Mouse (Mus musculus): Measurements from ENCODE around the gene Camta2. TPM values are rescaled to one million over a fixed set of nuclear protein-coding genes. Genes with fewer than 3 reads are reported as not detected.
A peak's percentile ranks its signal among the peaks of the same experiment; 100 is the strongest.

The Camta2 gene
- polyA plus RNA-seq, 1 experiment from 2014 or later, result 14.1 TPM

- under 1% methylated on average over 31 of the region's 31 CpGs for WGBS
- H3K9ac ChIP-seq, result peak overlapping the region; percentile 75
Measured at GRCm38 (mm10) chr11:70669582-70670345, 18.1 kb downstream of the Camta2 start.

GRCm38 (mm10) chr11:70668771-70669505 is 19.0 kb downstream of the Camta2 start, which contains the start of gene Spag7:
TSS of gene Spag7 (minus strand) at chr11:70669416.
- Histone ChIP-seq H3K27me3 (no peaks in the 10 kb centered on the region), H3K4me3 (replicated peaks) (peak within 1 kb of the TSS; percentile 82), H3K27ac (peak within 1 kb of the TSS; percentile 100), H3K4me2 (peak within 1 kb of the TSS; percentile 91), H3K4me1 (peaks cover 35% of the 10 kb centered on the region), H3K36me3 (peaks cover 54% of the 10 kb centered on the region), H3K9ac (peak within 1 kb of the TSS; percentile 75), H3K9me3 (replicated peaks) (no peaks in the 10 kb centered on the region)
- WGBS, result under 1% methylated on average over 44 of the region's 44 CpGs
- peak; percentile 97 for ATAC-seq (replicated peaks; ENCODE audit: low FRiP score)

More at GRCm38 (mm10) chr11:70669582-70670345, 18.1 kb downstream of the Camta2 start:
- H3K4me1 ChIP-seq, result peaks cover 35% of the 10 kb centered on the region
- peaks cover 54% of the 10 kb centered on the region for H3K36me3 ChIP-seq
- no peaks in the 10 kb centered on the region for H3K9me3 ChIP-seq (replicated peaks)
- peak overlapping the region; percentile 82 for H3K4me3 ChIP-seq (replicated peaks)
- H3K27ac ChIP-seq, result peak overlapping the region; percentile 100
- H3K4me2 ChIP-seq, result peak overlapping the region; percentile 91
- H3K27me3 ChIP-seq, result no peaks in the 10 kb centered on the region
- ATAC-seq (replicated peaks; ENCODE audit: low FRiP score), result peak; percentile 22

GRCm38 (mm10) chr11:70668335-70668770 is 19.6 kb downstream of the Camta2 start:
- Histone ChIP-seq H3K27me3 (no peaks in the 10 kb centered on the region), H3K36me3 (peaks cover 55% of the 10 kb centered on the region), H3K9me3 (replicated peaks) (no peaks in the 10 kb centered on the region), H3K27ac (peak overlapping the region; percentile 100), H3K9ac (peak overlapping the region; percentile 60), H3K4me3 (replicated peaks) (peak overlapping the region; percentile 82), H3K4me2 (peak overlapping the region; percentile 91), H3K4me1 (peaks cover 35% of the 10 kb centered on the region)
- no peak; the same call in 1 of the 2 replicates for ATAC-seq (replicated peaks; ENCODE audit: low FRiP score)
- WGBS, result under 1% methylated on average over 15 of the region's 15 CpGs

GRCm38 (mm10) chr11:70667271-70668150 is 20.4 kb downstream of the Camta2 start:
- ATAC-seq (replicated peaks; ENCODE audit: low FRiP score), result no peak
- H3K36me3 ChIP-seq, result peaks cover 59% of the 10 kb centered on the region
- 60% methylated on average over 14 of the region's 14 CpGs for WGBS

GRCm38 (mm10) chr11:70666687-70667086 is 21.2 kb downstream of the Camta2 start:
- WGBS, result 96% methylated on average over 8 of the region's 8 CpGs
- peaks cover 35% of the 10 kb centered on the region for H3K4me1 ChIP-seq
- no peak overlapping the region for H3K9ac ChIP-seq
- no peak for ATAC-seq (replicated peaks; ENCODE audit: low FRiP score)
- no peak overlapping the region for H3K4me3 ChIP-seq (replicated peaks)
- no peaks in the 10 kb centered on the region for H3K9me3 ChIP-seq (replicated peaks)
- H3K27ac ChIP-seq, result 0 out of 2 replicates have a peak overlapping the region, but pooled peaks have one; percentile 3
- no peak overlapping the region for H3K4me2 ChIP-seq
- H3K36me3 ChIP-seq, result peaks cover 60% of the 10 kb centered on the region
- no peaks in the 10 kb centered on the region for H3K27me3 ChIP-seq

More at GRCm38 (mm10) chr11:70667271-70668150, 20.4 kb downstream of the Camta2 start:
- H3K9ac ChIP-seq, result peak overlapping the region; percentile 60
- no peaks in the 10 kb centered on the region for H3K9me3 ChIP-seq (replicated peaks)
- peak overlapping the region; percentile 100 for H3K27ac ChIP-seq
- H3K27me3 ChIP-seq, result no peaks in the 10 kb centered on the region
- peak overlapping the region; percentile 82 for H3K4me3 ChIP-seq (replicated peaks)
- peaks cover 35% of the 10 kb centered on the region for H3K4me1 ChIP-seq
- H3K4me2 ChIP-seq, result peak overlapping the region; percentile 91

GRCm38 (mm10) chr11:70664741-70665140 is 23.2 kb downstream of the Camta2 start:
- Histone ChIP-seq H3K4me3 (replicated peaks) (no peak overlapping the region), H3K9ac (no peak overlapping the region), H3K27me3 (no peaks in the 10 kb centered on the region), H3K4me2 (no peak overlapping the region), H3K9me3 (replicated peaks) (no peaks in the 10 kb centered on the region), H3K27ac (no peak overlapping the region), H3K36me3 (peaks cover 71% of the 10 kb centered on the region), H3K4me1 (peaks cover 21% of the 10 kb centered on the region)
- WGBS, result 86% methylated on average over 9 of the region's 9 CpGs
- no peak for ATAC-seq (replicated peaks; ENCODE audit: low FRiP score)

GRCm38 (mm10) chr11:70663957-70664356 is 23.9 kb downstream of the Camta2 start:
- Histone ChIP-seq H3K4me1 (peaks cover 18% of the 10 kb centered on the region), H3K9ac (no peak overlapping the region), H3K27me3 (no peaks in the 10 kb centered on the region), H3K36me3 (peaks cover 75% of the 10 kb centered on the region), H3K4me3 (replicated peaks) (no peak overlapping the region), H3K4me2 (no peak overlapping the region), H3K9me3 (replicated peaks) (no peaks in the 10 kb centered on the region), H3K27ac (no peak overlapping the region)
- ATAC-seq (replicated peaks; ENCODE audit: low FRiP score), result no peak
- 85% methylated on average over 6 of the region's 6 CpGs for WGBS

- H3K27me3 ChIP-seq, result no peaks in the 10 kb centered on the region
- no peaks in the 10 kb centered on the region for H3K9me3 ChIP-seq (replicated peaks)
- H3K4me1 ChIP-seq, result peaks cover 24% of the 10 kb centered on the region
- H3K4me2 ChIP-seq, result no peak overlapping the region
- no peak overlapping the region for H3K4me3 ChIP-seq (replicated peaks)
- ATAC-seq (replicated peaks; ENCODE audit: low FRiP score), result no peak
- peaks cover 75% of the 10 kb centered on the region for H3K36me3 ChIP-seq
- H3K9ac ChIP-seq, result no peak overlapping the region
- 95% methylated on average over 8 of the region's 8 CpGs for WGBS
- no peak overlapping the region for H3K27ac ChIP-seq
Measured at GRCm38 (mm10) chr11:70663101-70663500, 24.8 kb downstream of the Camta2 start.

GRCm38 (mm10) chr11:70660571-70660970 is 27.3 kb downstream of the Camta2 start:
- Histone ChIP-seq H3K27ac (no peak overlapping the region), H3K4me3 (replicated peaks) (no peak overlapping the region), H3K27me3 (no peaks in the 10 kb centered on the region), H3K9ac (no peak overlapping the region), H3K4me1 (peaks cover 34% of the 10 kb centered on the region), H3K36me3 (peaks cover 59% of the 10 kb centered on the region), H3K9me3 (replicated peaks) (no peaks in the 10 kb centered on the region), H3K4me2 (no peak overlapping the region)
- no peak for ATAC-seq (replicated peaks; ENCODE audit: low FRiP score)
- WGBS, result 85% methylated on average over 8 of the region's 8 CpGs

GRCm38 (mm10) chr11:70658942-70659341 is 29.0 kb downstream of the Camta2 start:
- ATAC-seq (replicated peaks; ENCODE audit: low FRiP score), result no peak
- H3K4me3 ChIP-seq (replicated peaks), result no peak overlapping the region
- no peak overlapping the region for H3K27ac ChIP-seq
- WGBS, result 71% methylated on average over 8 of the region's 8 CpGs
- no peaks in the 10 kb centered on the region for H3K27me3 ChIP-seq
- peaks cover 43% of the 10 kb centered on the region for H3K36me3 ChIP-seq
- no peak overlapping the region for H3K4me2 ChIP-seq
- H3K9ac ChIP-seq, result no peak overlapping the region
- peaks cover 38% of the 10 kb centered on the region for H3K4me1 ChIP-seq
- H3K9me3 ChIP-seq (replicated peaks), result no peaks in the 10 kb centered on the region

- no peak overlapping the region for H3K27ac ChIP-seq
- no peak for ATAC-seq (replicated peaks; ENCODE audit: low FRiP score)
- no peak overlapping the region for H3K4me3 ChIP-seq (replicated peaks)
- no peak overlapping the region for H3K4me2 ChIP-seq
- peaks cover 38% of the 10 kb centered on the region for H3K36me3 ChIP-seq
- peaks cover 38% of the 10 kb centered on the region for H3K4me1 ChIP-seq
- H3K27me3 ChIP-seq, result no peaks in the 10 kb centered on the region
- H3K9ac ChIP-seq, result no peak overlapping the region
- H3K9me3 ChIP-seq (replicated peaks), result no peaks in the 10 kb centered on the region
- WGBS, result 79% methylated on average over 5 of the region's 5 CpGs
Measured at GRCm38 (mm10) chr11:70658521-70658920, 29.4 kb downstream of the Camta2 start.
